Mouse (Mus musculus): ENCODE data around the gene Usf3. TPM values are rescaled to one million over a fixed set of nuclear protein-coding genes. Genes with fewer than 3 reads are reported as not detected.

The Usf3 gene
- total and polyA plus RNA-seq, 3 experiments: 5.9 to 21.2 (median 16.5) TPM

DNA sequence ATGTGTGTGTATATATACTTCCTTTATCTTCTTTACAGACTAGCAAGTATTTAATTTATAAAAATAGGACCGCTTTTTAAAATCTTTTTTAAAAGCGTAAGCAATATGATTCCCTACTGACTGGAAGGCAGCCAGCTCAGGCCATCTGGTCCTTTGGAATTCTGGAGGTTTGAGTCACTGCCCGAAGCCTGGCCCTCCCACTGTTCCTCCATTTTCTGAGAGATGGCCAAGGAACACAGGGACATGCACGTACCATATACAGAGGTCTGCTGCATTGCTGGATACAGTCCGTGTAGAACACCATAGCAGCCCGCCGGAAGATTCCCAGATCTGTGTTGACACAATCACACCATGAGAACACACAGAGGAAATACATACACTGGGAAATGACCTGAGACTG lies 81.7 kb downstream of the Usf3 start:
- H3K36me3 ChIP-seq (ENCODE audit: control insufficient read depth, insufficient read depth, low read length): no peaks in the 10 kb centered on the region
- intact Hi-C loops (cut with DNase I): no loop called here
- no peak for TF ChIP-seq EP300 (IDR thresholded peaks at IDR 0.05; ENCODE audit: insufficient read depth, low read depth, low read length)
- no peak for TF ChIP-seq CTCF (IDR thresholded peaks at IDR 0.05)
- TF ChIP-seq POLR2A (IDR thresholded peaks at IDR 0.05; ENCODE audit: insufficient read depth, low read depth, low read length): no peak
- no peaks in the 10 kb centered on the region for H3K27me3 ChIP-seq (ENCODE audit: control insufficient read depth, insufficient read depth, low read length)
- H3K27ac ChIP-seq: no peak overlapping the region
- no peak overlapping the region for H3K4me3 ChIP-seq
- H3K4me1 ChIP-seq (ENCODE audit: control insufficient read depth, insufficient read depth, low read length): no peaks in the 10 kb centered on the region; the same call in 1 of the 2 replicates
- WGBS: 25% methylated on average over 7 of the region's 7 CpGs
- no peaks in the 10 kb centered on the region; the same call in 1 of the 2 replicates for H3K79me2 ChIP-seq (replicated peaks; ENCODE audit: control insufficient read depth, insufficient read depth, low read length)
- H3K9ac ChIP-seq (ENCODE audit: low read depth, low read length): no peak overlapping the region
- DNase-seq: peak; percentile 58 to 62

DNA sequence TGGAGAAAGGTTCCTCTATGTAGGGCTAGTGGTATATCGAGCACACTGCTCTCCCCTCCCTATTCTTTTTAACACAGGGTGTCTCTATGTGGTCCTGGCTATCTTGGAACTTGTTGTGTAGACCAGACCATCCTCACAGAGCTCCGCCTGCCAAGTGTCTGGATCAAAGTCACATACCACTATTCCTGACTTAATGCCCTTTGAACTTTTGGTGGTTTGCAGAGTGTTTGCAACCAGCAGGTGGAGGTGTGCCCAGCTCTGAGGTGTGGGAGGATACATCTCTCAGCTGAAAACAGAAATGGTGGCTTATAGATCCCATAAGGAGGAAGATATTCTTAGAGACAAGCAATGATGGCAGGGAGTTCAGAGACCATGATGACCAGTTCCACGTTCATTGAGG lies 84.4 kb downstream of the Usf3 start:
- Histone ChIP-seq H3K4me3 (no peak overlapping the region), H3K27ac (no peak overlapping the region), H3K9ac (ENCODE audit: low read depth, low read length) (no peak overlapping the region), H3K79me2 (replicated peaks; ENCODE audit: control insufficient read depth, insufficient read depth, low read length) (no peaks in the 10 kb centered on the region; the same call in 1 of the 2 replicates), H3K4me1 (ENCODE audit: control insufficient read depth, insufficient read depth, low read length) (no peaks in the 10 kb centered on the region), H3K27me3 (ENCODE audit: control insufficient read depth, insufficient read depth, low read length) (no peaks in the 10 kb centered on the region), H3K36me3 (ENCODE audit: control insufficient read depth, insufficient read depth, low read length) (no peaks in the 10 kb centered on the region)
- intact Hi-C loops (cut with DNase I): no loop called here
- WGBS: 86% methylated on average over 3 of the region's 3 CpGs
- TF ChIP-seq CTCF (IDR thresholded peaks at IDR 0.05) (no peak), POLR2A (IDR thresholded peaks at IDR 0.05; ENCODE audit: insufficient read depth, low read depth, low read length) (no peak), EP300 (IDR thresholded peaks at IDR 0.05; ENCODE audit: insufficient read depth, low read depth, low read length) (no peak)
- no peak for DNase-seq

DNA sequence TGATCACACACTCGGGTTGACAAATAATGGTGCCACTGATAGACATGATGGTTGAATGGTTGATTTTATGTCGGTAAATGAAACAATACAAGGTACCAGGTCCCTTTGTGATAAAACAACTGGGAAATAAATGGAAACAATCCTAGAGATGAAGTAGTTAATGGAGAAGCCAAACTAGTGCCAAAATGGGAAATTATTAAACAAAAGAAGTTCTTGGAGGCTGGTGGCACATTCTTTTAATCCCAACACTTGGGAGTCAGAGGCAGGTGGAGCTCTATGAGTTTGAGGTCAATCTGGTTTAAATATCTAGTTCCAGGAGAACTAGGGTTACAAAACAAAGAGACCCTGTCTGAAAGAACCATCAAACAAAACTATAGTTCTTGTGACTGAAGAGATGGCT lies 91.9 kb downstream of the Usf3 start:
- no peaks in the 10 kb centered on the region for H3K4me1 ChIP-seq (ENCODE audit: control insufficient read depth, insufficient read depth, low read length)
- TF ChIP-seq EP300 (IDR thresholded peaks at IDR 0.05; ENCODE audit: insufficient read depth, low read depth, low read length) (no peak), CTCF (IDR thresholded peaks at IDR 0.05) (no peak), POLR2A (IDR thresholded peaks at IDR 0.05; ENCODE audit: insufficient read depth, low read depth, low read length) (no peak)
- no peaks in the 10 kb centered on the region for H3K27me3 ChIP-seq (ENCODE audit: control insufficient read depth, insufficient read depth, low read length)
- H3K9ac ChIP-seq (ENCODE audit: low read depth, low read length): no peak overlapping the region
- H3K36me3 ChIP-seq (ENCODE audit: control insufficient read depth, insufficient read depth, low read length): no peaks in the 10 kb centered on the region
- no peaks in the 10 kb centered on the region for H3K79me2 ChIP-seq (replicated peaks; ENCODE audit: control insufficient read depth, insufficient read depth, low read length)
- no peak for DNase-seq
- whole genome bisulfite sequencing: 76% methylated on average over 2 of the region's 2 CpGs
- intact Hi-C loops (cut with DNase I): no loop called here
- no peak overlapping the region for H3K27ac ChIP-seq
- H3K4me3 ChIP-seq: no peak overlapping the region

DNA sequence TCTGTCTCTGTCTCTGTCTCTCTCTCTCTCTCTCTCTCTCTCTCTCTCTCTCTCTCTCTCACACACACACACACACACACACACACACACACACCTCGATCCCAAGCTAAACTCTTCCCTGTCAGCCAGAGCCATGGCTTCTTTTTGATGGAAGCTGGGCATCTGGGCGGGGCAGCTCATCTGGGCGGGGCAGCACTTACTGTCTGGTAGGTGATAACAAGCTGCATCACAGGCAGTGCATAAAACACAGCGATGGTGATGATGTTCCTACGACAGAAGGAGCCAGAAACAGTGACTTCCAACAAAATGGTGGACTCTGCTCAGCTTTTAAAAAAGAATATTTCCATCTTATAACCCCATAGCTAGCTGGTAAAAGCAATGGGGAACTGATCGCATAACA lies 92.5 kb downstream of the Usf3 start:
- intact Hi-C loops (cut with DNase I): no loop called here

DNA sequence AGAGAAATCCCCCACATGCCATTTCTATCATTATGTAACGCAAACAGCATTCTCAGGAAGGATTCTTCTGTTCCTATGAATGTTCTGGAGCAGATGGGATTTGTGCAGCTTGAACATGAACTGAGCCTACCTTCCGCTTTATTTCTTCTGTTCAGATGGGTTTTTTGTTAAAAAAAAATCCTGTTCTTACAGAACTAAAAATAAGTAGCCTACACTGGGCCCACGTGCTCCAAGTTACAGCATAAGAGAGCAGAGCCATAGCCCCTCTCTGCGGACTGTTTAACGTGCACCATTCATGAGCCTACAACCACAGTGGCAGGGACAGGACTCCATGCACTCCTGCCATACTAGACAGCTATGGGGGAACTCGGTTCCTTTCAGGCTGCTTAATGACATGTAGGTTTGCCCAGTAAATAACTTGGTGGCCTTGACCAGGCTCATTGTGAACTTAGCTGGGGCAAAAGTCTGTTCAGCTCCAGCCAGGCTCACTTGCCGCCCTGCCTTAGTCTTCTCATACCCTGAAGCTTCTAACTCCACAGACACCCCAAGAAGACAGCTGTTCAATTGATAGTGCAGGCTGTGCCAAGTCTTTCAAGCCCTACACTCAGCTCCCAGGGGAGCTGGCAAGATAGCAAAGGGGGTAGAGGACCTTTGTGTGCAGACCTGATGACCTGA lies 95.6 kb downstream of the Usf3 start:
- Histone ChIP-seq H3K4me3 (no peak overlapping the region), H3K79me2 (replicated peaks; ENCODE audit: control insufficient read depth, insufficient read depth, low read length) (no peaks in the 10 kb centered on the region), H3K27ac (no peak overlapping the region), H3K36me3 (ENCODE audit: control insufficient read depth, insufficient read depth, low read length) (peaks cover 2% of the 10 kb centered on the region), H3K27me3 (ENCODE audit: control insufficient read depth, insufficient read depth, low read length) (no peaks in the 10 kb centered on the region), H3K4me1 (ENCODE audit: control insufficient read depth, insufficient read depth, low read length) (peaks cover 8% of the 10 kb centered on the region), H3K9ac (ENCODE audit: low read depth, low read length) (no peak overlapping the region)
- no peak for DNase-seq
- TF ChIP-seq POLR2A (IDR thresholded peaks at IDR 0.05; ENCODE audit: insufficient read depth, low read depth, low read length) (no peak), CTCF (IDR thresholded peaks at IDR 0.05) (no peak)
- intact Hi-C loops (cut with DNase I): no loop called here
- WGBS: 94% methylated on average over 7 of the region's 7 CpGs

More for the DNA sequence above, 92.5 kb downstream of the Usf3 start:
- Histone ChIP-seq H3K27me3 (ENCODE audit: control insufficient read depth, insufficient read depth, low read length) (no peaks in the 10 kb centered on the region), H3K27ac (no peak overlapping the region), H3K36me3 (ENCODE audit: control insufficient read depth, insufficient read depth, low read length) (no peaks in the 10 kb centered on the region), H3K4me3 (no peak overlapping the region), H3K4me1 (ENCODE audit: control insufficient read depth, insufficient read depth, low read length) (no peaks in the 10 kb centered on the region), H3K9ac (ENCODE audit: low read depth, low read length) (no peak overlapping the region), H3K79me2 (replicated peaks; ENCODE audit: control insufficient read depth, insufficient read depth, low read length) (no peaks in the 10 kb centered on the region)
- no peak for TF ChIP-seq CTCF (IDR thresholded peaks at IDR 0.05)
- 84% methylated on average over 6 of the region's 6 CpGs for WGBS
- no peak for DNase-seq

DNA sequence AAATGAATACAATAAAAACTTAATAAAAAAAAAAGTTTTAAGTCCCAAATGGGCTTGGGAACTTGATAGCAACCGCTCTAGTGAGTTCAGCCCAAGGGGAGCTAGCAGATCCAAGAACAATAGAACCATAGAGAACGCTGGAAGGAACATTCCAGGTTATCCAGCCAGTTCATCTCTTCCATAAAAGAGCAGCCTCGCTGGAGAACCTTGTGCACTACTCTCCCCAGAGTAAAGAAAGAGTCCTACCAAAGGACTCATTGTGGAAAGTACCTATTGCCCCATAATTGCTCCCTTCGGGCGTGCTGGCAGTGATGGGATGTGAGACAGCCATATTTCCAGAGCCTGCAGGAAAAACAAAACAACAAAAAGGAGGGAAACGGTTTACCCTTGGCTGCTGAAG lies 96.5 kb downstream of the Usf3 start:
- Histone ChIP-seq H3K79me2 (replicated peaks; ENCODE audit: control insufficient read depth, insufficient read depth, low read length) (no peaks in the 10 kb centered on the region), H3K36me3 (ENCODE audit: control insufficient read depth, insufficient read depth, low read length) (peaks cover 2% of the 10 kb centered on the region), H3K4me1 (ENCODE audit: control insufficient read depth, insufficient read depth, low read length) (peaks cover 8% of the 10 kb centered on the region), H3K9ac (ENCODE audit: low read depth, low read length) (no peak overlapping the region), H3K4me3 (no peak overlapping the region), H3K27me3 (ENCODE audit: control insufficient read depth, insufficient read depth, low read length) (no peaks in the 10 kb centered on the region), H3K27ac (no peak overlapping the region)
- intact Hi-C loops (cut with DNase I): no loop called here
- 69% methylated on average over 6 of the region's 6 CpGs for WGBS
- no peak for DNase-seq
- no peak for TF ChIP-seq POLR2A (IDR thresholded peaks at IDR 0.05; ENCODE audit: insufficient read depth, low read depth, low read length)
- TF ChIP-seq CTCF (IDR thresholded peaks at IDR 0.05): no peak
- no peak for TF ChIP-seq EP300 (IDR thresholded peaks at IDR 0.05; ENCODE audit: insufficient read depth, low read depth, low read length)

Data from heart, adult 2 months (tissue).